Mouse (Mus musculus) spleen, embryonic (tissue): ENCODE results near the gene Casz1.

ENCODE experiments used
- CTCF ChIA-PET: fragments of 350-600 bp; sonication (Branson Sonifier 250); formaldehyde crosslinking; loops from one replicate; lab custom pipeline; 2022; lab: Charles Lee

Gene Casz1

DNA sequence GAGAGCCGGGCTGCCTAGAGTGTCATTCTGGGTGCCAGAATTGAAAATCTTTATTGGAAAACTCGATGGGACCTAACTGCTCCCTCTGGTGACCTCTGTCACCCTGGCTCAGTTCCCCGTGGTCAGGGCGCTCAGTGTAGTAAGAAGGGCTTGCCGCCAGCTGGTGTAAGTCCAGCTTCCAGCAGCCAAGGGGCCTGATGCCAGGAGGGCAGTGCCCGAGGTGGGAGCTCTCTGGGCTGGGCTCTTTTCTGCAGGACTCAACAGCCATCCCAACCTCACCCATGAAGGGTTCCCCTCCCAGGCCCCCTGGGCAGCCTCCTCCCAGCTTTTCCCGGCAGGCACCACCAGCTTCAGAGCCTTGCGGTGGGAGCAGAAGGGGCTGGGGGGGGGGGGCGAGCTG, 42.0 kb downstream of the Casz1 start:
- CTCF ChIA-PET: no interaction called here

GRCm38 (mm10) chr4:148846724-148847123, 42.5 kb downstream of the Casz1 start:
- CTCF ChIA-PET: no interaction called here

DNA sequence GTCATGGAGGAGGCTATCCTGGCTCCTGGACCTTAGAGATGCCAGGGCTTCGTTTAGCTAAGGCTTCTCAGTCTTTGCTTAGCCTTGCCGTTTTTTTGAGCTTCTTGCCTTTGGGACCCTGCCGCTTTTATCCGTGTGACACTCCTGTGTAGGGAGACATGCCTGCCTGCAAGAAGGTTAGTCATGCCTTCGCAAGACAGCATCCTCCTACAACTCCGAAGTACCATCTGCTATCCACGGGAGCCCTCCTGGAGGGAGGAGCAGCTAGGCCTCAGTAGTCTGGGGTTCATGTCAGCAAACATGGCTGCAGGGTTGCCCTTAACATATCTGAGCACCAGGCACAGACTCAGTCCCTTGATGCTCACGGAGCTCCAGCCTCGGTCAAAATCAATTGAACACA, 43.4 kb downstream of the Casz1 start:
- CTCF ChIA-PET: no interaction called here

GRCm38 (mm10) chr4:148849437-148849836, 45.2 kb downstream of the Casz1 start:
- CTCF ChIA-PET: interaction anchor here (0.7 kb wide), 1 partner anchor 107 kb away, joined by 3 read pairs; no protein-coding TSS in a partner anchor

DNA sequence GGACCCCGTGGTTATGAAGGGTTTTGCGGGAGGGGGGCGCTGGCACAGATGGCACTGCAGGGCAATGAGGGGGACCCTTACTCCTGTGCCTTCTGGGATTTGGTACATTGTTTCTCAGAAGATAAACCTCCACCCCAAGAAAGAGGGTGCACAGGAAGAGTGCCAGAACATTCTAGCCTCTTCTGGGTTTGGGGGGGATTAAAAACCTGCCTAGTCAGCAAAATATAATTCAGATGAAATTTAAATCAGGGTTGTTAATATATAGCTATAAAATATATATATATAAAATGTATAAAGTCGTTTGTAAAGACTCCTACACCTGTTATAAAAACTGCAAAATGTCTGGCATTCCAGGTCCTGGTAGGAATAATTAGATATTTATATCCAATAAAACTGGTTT, 48.8 kb downstream of the Casz1 start:
- CTCF ChIA-PET: no interaction called here

GRCm38 (mm10) chr4:148854093-148854492, 49.9 kb downstream of the Casz1 start:
- CTCF ChIA-PET: interaction anchor here (0.7 kb wide), 1 partner anchor 50 kb away, joined by 9 read pairs; no protein-coding TSS in a partner anchor

DNA sequence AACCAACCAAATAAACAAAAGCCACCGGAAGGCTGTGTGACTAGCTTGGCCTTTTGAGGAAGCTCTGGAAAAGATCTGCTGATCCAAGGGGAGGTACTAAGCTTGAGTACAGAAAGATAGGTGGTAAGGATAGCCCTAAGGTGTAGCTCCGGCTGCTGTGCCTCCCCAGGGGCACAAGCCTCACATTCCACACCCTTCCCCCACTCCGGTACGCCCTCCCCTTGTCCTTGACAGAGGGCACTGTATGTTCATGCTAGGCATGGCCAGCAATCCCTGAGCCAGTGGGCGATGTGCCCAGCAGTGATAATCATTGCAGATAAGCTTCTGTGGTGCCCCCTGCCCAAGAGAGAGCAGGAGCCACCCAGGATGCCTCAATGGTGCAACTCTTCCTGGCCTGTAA, 51.3 kb downstream of the Casz1 start:
- CTCF ChIA-PET: interaction anchor here (0.7 kb wide), 1 partner anchor 239 kb away, joined by 4 read pairs; no protein-coding TSS in a partner anchor

DNA sequence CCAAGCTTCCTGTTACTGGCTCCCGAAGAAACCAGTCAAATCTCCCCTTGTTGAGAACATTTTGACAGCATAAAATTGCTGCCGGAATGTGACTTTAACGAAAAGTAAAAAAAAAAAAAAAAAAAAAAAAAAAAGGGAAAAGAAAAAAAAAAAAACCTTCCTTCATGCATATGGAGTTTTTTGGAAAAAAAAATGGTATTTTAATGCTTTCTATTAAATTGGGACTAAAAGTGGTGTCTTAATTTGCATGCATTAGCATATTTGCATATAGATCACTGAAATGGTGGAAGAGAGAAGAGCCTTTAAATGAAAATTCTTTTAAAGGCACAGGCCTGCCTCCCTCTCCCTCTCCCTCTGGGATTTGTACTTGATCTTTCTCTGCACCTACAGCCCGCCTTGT, 52.0 kb downstream of the Casz1 start:
- CTCF ChIA-PET: interaction anchor here (0.7 kb wide), 1 partner anchor 238 kb away, joined by 4 read pairs; no protein-coding TSS in a partner anchor

GRCm38 (mm10) chr4:148857398-148858084, 53.3 kb downstream of the Casz1 start:
- CTCF ChIA-PET: interaction anchor here (0.6 kb wide), 1 partner anchor 691 kb away, joined by 8 read pairs; no protein-coding TSS in a partner anchor

DNA sequence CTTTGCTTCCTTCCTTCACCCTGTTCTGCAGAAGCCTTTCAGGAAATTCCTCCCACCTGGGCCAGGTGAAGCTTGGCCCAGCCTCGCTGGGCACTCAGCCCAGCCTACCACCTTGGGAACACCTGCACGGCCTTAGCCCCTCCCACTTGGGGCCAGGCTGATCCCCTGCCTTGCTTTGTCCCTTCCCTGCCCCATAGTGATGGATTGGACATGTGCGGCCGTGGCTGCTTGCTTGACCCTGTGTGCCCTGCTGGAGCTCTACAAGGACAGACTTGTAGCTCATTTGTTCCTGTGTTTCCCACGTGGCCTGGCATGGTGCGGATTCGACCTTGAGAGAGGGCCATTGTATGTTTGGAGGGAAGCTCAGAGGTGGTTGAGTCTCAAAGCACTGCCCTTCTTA, 54.0 kb downstream of the Casz1 start:
- CTCF ChIA-PET: interaction anchor here (0.6 kb wide), 1 partner anchor 692 kb away, joined by 8 read pairs; no protein-coding TSS in a partner anchor

DNA sequence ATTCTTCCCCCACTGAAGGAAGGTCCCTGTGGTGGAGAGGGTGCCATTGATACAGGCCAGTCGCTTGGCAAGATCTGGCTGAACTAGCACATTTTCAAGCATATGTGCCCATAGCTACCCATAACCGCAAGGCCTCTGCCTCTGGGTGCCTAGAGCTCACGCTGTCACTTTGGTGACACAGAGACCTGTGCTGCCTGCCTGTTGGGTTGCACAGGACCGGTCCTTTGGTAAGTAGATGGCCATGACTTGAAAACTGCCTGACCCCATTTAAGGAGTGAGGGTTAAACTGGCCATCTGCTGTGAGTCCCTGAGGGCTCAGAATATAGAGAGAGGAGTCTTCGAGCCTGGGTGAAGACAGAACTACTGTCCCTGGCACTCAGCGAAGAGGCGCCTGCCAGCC, 55.2 kb downstream of the Casz1 start:
- CTCF ChIA-PET: no interaction called here

- CTCF ChIA-PET: no interaction called here
Measured at GRCm38 (mm10) chr4:148859906-148860491, 55.8 kb downstream of the Casz1 start.

GRCm38 (mm10) chr4:148860636-148861035, 56.4 kb downstream of the Casz1 start:
- CTCF ChIA-PET: no interaction called here

- CTCF ChIA-PET: no interaction called here
Measured at GRCm38 (mm10) chr4:148866812-148867470, 62.7 kb downstream of the Casz1 start.

DNA sequence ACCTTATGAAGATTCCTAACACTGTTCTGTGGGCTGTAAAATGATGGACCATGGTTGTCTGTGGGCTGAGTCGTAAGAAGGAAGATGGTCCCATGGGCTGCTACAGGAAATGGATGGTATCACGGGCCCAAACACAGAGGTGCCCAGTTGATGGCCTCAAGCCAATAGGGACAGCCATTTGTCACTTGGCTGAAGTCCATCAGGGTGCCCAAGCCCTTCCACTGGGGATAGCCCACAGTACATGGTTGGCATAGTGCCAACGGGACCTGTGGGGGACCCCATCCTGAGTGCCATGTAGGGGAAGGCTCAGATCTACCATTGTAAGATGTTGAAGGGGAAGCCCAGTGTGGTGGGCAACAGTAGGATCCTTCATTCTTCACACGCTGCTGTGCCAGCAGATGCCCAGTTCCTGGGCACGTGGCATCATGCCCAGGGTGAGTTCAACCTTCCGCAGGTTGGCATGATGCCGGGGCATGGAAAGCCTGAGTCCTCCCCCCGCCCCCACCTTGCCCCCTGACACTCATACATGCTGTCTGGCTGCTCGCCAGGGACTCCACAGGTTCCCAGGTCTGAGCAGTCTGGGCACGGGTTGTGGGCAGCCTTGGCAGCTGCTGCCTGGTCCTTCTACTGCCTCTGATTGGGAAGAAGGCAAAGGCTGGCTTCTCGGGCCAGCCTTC, 63.6 kb downstream of the Casz1 start:
- CTCF ChIA-PET: no interaction called here

- CTCF ChIA-PET: no interaction called here
Measured at GRCm38 (mm10) chr4:148869566-148869965, 65.3 kb downstream of the Casz1 start.

- CTCF ChIA-PET: interaction anchor here (0.6 kb wide), 1 partner anchor 67 kb away, joined by 3 read pairs; no protein-coding TSS in a partner anchor
Measured at GRCm38 (mm10) chr4:148870496-148870895, 66.3 kb downstream of the Casz1 start.

GRCm38 (mm10) chr4:148871751-148872334, 67.6 kb downstream of the Casz1 start:
- CTCF ChIA-PET: no interaction called here

- CTCF ChIA-PET: no interaction called here
Measured at GRCm38 (mm10) chr4:148872372-148872771, 68.1 kb downstream of the Casz1 start.

GRCm38 (mm10) chr4:148872783-148873182, 68.6 kb downstream of the Casz1 start:
- CTCF ChIA-PET: no interaction called here

DNA sequence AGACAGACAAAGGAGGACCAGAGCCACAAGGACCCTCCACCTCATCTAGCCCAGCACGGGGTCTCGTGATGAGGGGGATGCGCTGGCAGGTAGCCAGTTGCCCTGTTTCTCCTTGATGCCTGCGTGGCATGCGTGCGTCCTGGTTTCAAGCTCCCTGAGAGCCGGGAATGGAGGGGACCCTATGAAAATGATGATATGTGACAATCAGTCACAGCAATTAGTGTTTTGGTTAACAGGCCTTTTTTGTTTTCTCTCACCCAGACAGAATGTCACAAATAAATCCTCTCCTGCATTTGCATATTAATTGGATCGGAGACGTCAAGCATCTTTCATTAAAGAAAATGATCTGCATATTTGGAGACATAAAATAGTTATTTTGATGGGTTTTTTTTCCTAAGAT, 71.9 kb downstream of the Casz1 start:
- CTCF ChIA-PET: no interaction called here
